Mouse (Mus musculus) adipocyte (in vitro differentiated cells): Measurements from ENCODE around the gene Tmem156.

Experiments used
- DNase-seq: peaks from one replicate; pipeline ENCODE4 v3.0.0-alpha.2; 2016; ENCODE audit warnings: low spot score

Tmem156 gene

GRCm38 (mm10) chr5:65046442-65047284 is 45.3 kb downstream of the Tmem156 start:
- no peak for DNase-seq

DNA sequence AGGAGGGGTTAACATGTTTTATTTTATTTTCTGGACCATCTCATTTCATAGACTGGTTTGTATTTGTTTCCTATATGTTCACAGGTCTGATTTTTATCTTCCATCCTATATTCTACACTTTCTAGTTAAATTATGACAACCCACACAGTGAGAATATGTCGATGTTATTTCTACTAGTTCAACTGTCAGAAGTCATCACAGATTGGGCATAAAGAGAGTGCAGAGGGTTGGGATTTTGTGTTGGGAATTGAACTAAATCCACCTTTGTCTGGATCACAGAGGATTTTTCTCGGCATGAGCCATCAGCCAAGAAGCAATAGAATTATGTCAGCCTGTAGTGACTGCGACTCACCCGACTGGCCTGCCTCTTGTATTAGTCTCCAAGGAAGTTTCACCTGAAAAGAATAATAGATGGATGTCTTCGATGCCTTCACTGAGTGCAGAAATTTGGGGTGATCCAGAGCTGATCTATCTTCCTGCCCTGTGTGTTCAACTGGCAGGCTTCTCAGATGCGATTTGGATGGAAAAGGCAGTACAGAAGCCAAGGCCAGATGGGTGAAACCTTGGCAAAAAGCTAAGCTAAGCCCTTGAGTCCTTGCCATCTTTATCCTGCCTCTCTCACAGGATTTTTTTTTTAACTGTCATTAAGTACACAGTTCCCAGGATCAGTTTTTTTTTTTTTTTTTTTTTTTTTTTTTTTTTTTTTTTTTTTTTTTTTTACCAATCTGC is 46.1 kb downstream of the Tmem156 start:
- peak; percentile 86 for DNase-seq

DNA sequence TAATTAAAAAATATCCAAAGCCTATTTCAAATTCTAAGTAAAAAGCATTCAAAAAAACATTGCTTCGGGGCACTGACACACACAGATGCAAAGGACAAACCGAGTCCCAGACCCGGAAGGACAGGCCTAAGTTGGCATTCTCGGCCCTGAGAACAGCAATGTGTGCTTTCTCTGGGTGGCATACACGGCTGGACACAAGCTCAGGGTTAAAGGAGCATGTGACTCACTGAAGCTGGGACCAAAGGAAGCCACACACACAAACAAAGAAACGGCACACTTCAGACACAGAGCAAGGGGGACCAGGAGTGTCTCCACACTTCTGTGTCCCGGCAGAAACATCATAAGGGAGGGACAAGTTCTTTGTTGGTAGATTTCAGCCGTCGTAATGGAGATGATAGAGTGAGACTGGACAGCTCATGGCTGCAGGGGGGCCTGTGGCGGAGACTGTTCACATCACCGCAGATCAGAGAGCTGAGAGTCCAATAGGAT is 48.5 kb downstream of the Tmem156 start:
- DNase-seq: no peak

DNA sequence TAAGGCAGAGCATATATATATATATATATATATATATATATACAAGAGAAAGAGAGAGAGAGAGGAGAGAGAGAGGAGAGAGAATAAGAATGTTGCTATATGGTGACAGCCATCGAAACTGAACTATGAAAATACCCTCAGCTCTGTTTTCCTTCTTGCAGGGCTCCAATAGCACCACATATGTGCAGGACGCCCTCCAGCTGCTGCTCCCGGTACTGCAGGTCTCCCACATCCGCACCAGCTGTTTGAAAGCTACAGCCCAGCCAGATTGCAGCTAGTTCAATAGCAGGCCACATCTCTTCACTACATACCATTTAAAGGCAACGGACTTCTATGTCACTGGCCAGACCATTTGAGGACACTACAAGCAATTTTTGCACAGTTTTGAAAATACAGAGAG is 51.5 kb downstream of the Tmem156 start:
- DNase-seq: no peak

DNA sequence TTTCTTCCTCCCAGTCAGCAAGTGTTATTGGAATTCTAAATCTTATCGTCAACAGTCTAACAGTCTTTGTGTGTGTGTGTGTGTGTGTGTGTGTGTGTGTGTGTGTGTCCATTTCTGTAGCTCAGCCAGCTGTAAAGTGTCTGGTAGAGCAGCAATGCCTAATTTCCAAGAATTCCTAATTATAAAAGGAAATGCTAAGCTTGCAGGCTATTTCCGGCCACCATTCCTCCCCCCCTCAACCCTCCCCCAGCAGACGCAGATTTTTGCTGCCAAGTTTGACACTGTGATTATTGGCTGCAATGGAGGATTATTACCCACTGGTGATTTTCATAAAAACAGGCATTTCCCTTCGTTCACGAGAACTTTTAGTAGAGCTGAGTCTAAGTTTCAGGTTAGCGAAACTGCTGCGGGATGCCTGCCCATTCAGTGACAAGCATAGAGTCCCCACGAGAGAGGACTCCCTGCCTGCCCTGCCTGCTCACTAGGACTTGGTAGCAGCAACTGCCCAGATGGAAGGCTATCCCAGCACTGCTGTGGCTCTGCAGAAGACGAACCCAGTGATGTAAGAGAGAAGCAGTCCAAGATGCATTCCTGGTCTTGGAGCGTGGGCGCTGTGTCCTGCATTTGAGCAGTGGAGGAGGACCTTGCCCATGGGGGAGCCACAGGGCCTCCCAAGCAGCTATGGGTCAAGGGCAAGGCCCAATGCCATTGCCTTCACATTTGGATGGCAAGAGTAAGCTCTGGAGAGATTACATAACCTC is 52.9 kb downstream of the Tmem156 start:
- DNase-seq: no peak

- DNase-seq: no peak
These were observed 53.6 kb downstream of the Tmem156 start for GRCm38 (mm10) chr5:65038305-65038704.

DNA sequence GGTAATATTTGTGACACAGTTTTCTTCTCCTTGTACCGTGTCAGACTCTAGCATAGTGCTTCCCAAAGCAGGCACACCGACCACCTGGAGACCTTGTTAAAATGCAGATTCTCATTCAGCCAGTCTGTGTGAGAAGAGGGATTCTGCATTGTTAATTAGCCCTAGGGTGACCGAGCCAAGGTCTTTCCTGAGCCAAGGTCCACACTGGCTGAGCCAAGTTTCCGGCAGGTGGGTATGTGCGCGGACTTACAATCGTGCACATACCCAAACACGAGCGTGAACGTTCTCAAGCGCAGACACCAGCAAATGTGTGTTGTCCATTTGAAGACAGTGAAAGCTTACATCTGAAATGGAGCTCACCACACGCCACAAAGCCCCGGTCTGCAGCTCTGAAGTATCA is 55.3 kb downstream of the Tmem156 start:
- no peak for DNase-seq

GRCm38 (mm10) chr5:65028019-65028418 is 63.9 kb downstream of the Tmem156 start:
- no peak for DNase-seq

- peak; percentile 22 for DNase-seq
These were observed 65.2 kb downstream of the Tmem156 start for GRCm38 (mm10) chr5:65026776-65027175.

GRCm38 (mm10) chr5:65025916-65026315 is 66.0 kb downstream of the Tmem156 start:
- no peak for DNase-seq

DNA sequence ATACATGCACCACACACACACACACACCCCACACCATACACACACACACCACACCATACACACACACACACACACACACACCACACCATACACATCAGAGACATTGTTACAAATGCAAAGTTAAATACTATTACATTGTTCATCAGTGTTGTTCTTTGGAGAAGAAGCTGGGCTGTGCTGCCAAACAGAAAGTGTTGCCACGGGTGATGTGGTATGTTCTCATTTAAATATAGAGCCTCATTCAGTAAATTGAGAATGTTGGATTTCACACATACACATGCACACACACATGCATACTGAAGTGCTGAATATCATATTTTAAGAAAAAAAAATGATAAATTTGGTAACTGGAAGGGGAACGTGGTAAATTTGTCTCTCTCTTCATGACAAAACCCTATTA is 67.3 kb downstream of the Tmem156 start:
- DNase-seq: no peak

- DNase-seq: no peak
These were observed 69.9 kb downstream of the Tmem156 start for GRCm38 (mm10) chr5:65022006-65022405.

GRCm38 (mm10) chr5:65019823-65020222 is 72.1 kb downstream of the Tmem156 start:
- DNase-seq: peak; percentile 72

- no peak for DNase-seq
These were observed 72.8 kb downstream of the Tmem156 start for GRCm38 (mm10) chr5:65019109-65019508.

GRCm38 (mm10) chr5:65015508-65015907 is 76.4 kb downstream of the Tmem156 start:
- DNase-seq: no peak

GRCm38 (mm10) chr5:65011901-65012573 is 79.9 kb downstream of the Tmem156 start:
- DNase-seq: no peak

DNA sequence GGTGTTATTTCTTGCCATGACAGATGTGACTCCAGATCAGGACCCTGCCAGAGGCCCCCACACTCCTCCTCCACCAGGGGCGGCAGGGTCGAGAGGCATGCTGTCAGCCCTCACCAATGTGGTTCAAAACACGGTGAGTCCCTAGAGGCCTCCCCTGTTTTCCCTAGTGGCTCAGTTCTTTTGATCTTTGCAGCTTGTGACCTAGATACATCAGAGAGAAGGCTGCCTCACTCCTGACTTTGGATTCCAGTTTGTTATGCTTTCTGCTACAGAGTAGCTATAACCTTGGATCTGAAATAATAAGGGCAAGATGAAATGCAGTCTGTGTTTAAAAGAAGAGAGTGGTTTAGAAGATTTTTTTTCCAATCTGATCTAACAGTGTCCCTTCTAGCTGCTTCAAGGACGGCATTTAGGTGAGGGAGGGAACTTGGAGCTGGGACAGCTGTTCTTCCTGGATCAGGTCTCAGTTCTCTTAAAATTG is 85.9 kb downstream of the Tmem156 start:
- DNase-seq: no peak

DNA sequence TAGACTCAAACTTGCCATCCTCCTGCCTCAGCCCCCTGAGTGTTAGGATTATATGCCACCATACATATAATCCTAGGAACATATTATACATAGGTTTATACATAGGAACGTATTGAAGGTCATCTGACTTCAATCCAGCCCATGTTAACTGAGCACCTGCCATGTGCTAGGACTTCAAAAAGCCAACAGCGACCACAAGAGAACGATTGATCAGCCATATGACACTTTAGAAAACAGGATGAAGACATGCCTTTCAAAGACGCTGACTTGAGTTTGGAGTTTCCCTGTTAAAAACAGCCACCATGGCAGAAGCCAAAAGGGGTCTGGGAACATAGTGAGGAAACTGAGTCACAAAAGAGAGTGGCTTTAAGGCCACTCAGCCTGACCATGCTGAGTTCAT is 86.7 kb downstream of the Tmem156 start:
- no peak for DNase-seq
